Mouse (Mus musculus) heart, postnatal 10 days (tissue): ENCODE data around the gene Vmn1r219. TPM values are rescaled to one million over a fixed set of nuclear protein-coding genes. Genes with fewer than 3 reads are reported as not detected.
"Not testable (repeated sequence)": the region's sequence is repeated elsewhere in the genome, so short reads cannot be mapped to it uniquely, and the experiment has no call there.

Experiments
- DNase-seq, 2 experiments: peaks; one replicate each; pipeline ENCODE4 v3.0.0; 2021
- intact Hi-C: fragments of 180-260 bp; cut with DNase I; formaldehyde crosslinking; loops from one replicate; pipeline ENCODE4 v1.15.1; 2025
- total RNA-seq, 2 experiments: library from RNA; stranded (reverse); gene quantifications; 2 replicates each; pipeline ENCODE4 v1.2.3; 2021

The Vmn1r219 gene
- total RNA-seq: not detected

DNA sequence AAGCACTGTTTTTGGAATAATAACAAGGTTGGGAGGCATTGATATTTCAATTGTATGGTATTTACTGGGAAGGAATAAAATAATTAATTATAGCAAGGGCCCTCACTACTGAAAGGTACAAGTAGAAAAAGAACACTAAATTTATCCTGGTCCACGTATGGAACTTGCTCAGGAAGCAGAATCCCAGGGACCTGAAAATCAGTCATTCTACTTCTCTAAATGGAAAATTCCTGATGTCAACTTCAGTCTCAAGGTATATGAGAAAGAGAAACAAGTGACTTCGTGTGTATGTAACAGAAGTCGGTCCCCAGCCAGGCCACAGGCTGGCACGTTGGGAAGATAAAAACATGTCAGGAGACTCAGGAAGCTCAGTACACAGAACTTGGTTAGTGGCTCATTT is at the start of gene Vmn1r219:
Vmn1r219 (plus strand) TSS at position 301 of the 400 bp plus-strand sequence.
- intact Hi-C loops: no loop called here
- DNase-seq: no peak

DNA sequence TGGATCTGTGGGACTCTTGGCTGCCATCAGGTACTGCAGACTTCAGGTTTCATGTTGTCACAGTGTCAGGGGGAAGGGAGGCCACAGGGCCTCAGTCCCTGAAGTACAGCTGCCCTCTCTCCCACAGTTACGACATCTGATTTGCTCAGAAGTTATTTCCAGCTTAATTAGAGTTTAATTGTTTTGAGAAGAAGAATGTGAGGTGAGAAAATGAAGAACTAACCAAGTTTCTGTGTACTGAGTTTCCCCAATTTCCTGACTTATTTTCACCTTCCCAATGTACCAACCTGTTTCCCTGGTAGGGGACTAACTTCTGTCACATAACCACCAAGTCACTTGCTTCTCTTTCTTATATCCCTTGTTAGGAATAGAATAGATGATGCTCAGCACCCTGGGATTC is 41.0 kb upstream of the Vmn1r219 start, which contains the start of gene Vmn1r217:
Vmn1r217 (minus strand) TSS at position 101 of the 400 bp plus-strand sequence.
- intact Hi-C loops, DNase-seq: not testable (repeated sequence)

DNA sequence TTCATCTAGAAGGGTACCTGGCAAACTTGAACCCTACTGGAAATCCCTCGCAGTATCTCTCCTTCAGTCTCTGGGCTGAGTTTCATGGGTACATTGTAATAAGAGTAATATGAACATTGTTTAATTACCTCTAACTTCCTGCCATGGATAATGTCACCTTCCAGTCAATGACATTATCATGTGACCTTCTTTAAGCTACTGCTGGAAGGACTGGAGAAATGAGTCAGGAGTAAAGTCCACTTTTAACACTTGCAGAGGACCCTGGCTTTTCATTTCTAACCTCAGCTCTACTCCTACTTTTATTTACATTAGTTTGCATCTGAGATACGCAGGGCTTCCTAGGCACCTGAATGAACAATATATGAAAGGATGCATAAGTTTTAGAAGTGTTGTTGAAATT is 38.5 kb upstream of the Vmn1r219 start:
- DNase-seq: no peak
- intact Hi-C loops: no loop called here

DNA sequence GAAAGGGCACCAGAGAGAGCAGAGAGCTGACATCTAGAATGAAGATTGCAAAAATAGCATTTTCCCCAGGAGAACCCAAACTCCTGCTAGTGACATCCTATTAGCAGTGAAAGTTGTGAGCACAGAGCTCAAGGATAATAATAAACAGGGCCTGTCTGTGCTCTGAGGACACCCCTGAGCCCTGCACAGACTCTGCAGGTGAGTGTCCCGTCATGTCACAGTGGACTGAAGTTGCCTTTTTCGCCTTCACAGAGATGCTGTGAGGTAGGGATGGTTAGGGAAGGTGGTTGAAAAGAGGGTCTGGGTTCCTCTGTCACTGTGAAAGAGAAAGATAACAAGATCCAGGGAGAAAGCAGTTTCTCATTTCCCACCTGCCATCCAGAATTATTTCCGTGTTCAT is 26.0 kb upstream of the Vmn1r219 start, which contains the start of gene Vmn1r218:
Vmn1r218 (plus strand) TSS at position 57 of the 400 bp plus-strand sequence.
- intact Hi-C loops: no loop called here
- DNase-seq: no peak

DNA sequence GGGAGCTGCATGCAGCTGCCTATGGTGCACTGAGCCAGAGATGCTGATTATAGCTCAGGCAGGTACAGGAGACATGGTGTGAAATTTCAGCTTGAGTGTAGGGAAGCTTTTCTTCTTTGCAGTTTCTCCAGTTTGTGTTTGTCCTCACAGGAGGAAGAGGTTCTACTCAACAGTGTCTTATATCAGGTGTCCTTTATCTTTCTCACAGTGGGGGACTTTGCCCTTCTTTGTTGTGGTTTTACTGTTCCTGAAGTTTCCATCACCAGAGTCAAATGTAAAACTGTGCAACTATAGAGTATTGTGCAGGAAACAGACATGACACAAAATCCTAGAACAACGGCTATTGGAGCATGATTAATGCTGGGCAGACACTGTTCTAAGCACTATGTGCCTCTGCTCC is 25.6 kb upstream of the Vmn1r219 start:
- no peak for DNase-seq
- intact Hi-C loops: no loop called here

DNA sequence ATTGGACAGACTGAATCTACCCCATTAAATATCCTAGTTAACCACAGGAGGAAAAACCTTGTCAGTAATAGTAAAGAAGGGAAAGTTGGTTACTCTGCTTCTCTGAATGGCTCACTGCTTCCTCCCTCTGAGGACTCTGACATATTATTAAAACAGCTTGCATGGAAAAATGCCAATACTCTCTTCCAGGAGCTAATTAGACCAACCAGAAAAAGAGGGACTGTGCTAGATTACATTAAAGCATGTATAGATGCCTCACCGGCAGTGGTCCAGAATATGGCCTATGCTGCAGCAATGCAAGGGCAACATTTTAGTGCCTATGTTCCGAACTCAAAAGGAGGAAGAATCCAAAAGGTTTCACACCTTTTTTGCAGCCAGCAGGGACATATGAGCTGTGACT is 20.2 kb upstream of the Vmn1r219 start:
- DNase-seq: no peak
- intact Hi-C loops: no loop called here

DNA sequence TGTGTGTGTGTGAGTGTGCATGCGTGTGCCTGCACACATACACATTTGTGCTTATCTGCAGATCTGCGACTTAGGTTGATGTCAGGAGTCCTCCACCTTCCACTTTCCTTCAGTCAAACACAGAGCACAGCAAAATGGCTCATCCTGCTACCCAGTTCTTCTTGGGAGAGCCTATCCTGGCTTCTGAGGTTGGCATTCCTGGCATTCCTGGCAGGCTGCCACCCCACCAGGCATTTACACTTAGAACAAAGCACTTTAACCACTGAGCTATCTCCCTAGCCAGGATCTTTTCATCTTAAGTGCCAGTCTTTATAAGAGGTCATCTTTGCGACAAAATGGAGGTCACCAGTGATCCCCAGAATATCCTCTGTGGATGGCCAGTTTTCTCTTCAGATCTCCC is 1.3 kb upstream of the Vmn1r219 start:
- intact Hi-C loops: no loop called here
- DNase-seq: peak; percentile 8 to 17

DNA sequence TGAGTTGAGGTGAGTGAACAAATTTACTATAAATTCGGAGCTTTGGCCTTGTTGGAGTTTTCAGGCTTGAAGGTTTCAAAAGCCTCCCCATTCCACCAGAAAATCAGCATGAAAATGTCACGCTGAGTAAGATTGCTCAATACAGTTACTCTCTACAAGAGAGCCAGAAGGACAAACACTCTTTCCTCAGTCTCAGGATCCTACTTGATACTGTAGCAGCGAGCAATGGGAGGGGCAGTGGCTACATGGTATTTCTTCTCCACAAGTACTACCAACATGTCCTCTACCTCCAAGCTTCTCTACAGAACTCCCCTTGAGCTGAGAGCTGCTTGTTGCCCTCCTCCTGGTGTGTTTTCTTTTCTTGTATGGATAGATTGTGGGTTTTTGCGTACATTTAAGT is 7.4 kb downstream of the Vmn1r219 start:
- intact Hi-C loops, DNase-seq: not testable (repeated sequence)

DNA sequence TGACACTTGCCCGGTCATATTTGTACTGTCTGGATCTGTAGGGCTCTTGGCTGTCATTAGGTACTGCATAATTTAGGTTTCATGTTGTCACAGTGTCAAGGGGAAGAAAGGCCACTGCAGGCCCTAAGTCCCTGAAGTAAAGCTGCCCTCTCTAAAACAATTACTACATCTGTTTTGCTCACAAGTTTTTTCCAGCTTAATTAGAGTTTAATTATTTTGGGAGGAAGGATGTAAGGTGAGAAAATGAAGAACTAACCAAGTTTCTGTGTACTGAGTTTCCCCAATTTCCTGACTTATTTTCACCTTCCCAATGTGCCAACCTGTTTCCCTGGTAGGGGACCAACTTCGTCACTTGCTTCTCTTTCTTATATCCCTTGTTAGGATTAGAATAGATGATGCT is 28.8 kb downstream of the Vmn1r219 start, which contains the start of gene Vmn1r220:
Vmn1r220 (minus strand) TSS at position 101 of the 400 bp plus-strand sequence.
- intact Hi-C loops: no loop called here
- no peak for DNase-seq

DNA sequence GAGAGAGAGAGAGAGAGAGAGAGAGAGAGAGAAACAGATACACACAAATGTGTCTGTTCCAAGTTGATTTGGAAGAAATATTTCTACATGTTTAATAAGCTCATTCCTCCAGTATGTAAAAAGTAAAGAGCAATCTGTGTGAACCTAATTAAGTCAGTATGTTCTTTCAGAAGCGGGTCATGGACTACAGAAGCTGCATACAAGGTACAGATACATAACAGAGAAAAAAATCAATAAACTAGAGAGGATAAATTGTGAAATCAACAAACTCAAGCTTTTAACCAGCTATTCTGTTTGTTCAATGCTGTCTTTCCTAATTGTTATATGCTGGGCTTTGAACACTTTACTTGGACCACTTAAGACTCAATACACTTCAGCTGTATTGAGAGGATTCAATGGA is 44.8 kb downstream of the Vmn1r219 start:
- intact Hi-C loops, DNase-seq: not testable (repeated sequence)

DNA sequence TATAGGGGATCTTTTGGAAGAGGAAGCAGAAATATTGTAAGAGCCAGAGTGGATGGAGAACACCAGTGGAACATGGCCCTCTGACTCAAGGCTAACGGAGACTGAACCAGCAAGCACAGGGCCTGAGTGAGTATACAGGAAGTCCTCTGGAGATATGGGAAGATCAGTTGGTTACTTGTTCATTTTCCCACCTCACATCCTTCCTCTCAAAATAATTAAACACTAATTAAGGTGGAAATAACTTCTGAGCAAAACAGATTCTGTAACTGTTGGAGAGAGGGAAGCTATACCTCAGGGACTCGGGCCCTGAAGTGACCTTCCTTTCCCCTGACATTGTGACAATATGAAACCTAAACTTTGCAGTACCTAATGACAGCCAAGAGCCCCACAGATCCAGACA is 54.7 kb downstream of the Vmn1r219 start, which contains the start of gene Vmn1r221:
Vmn1r221 (plus strand) TSS at position 301 of the 400 bp plus-strand sequence.
- intact Hi-C loops, DNase-seq: not testable (repeated sequence)

Other genes with a start within 250 kb of the Vmn1r219 start
- not detected for gene Vmn1r213, start 151.7 kb upstream of the Vmn1r219 start, total RNA-seq
- not detected for gene Vmn1r214, start 128.9 kb upstream of the Vmn1r219 start, total RNA-seq
- gene Vmn1r215, start 91.3 kb upstream of the Vmn1r219 start, total RNA-seq: not detected
- gene Vmn1r217, start 41.1 kb upstream of the Vmn1r219 start, total RNA-seq: not detected
- gene Vmn1r218, start 26.2 kb upstream of the Vmn1r219 start, total RNA-seq: not detected
- not detected for gene Vmn1r220, start 28.7 kb downstream of the Vmn1r219 start, total RNA-seq
- gene Vmn1r221, start 54.8 kb downstream of the Vmn1r219 start, total RNA-seq: not detected
- not detected for gene Vmn1r222, start 76.6 kb downstream of the Vmn1r219 start, total RNA-seq
- not detected for gene Vmn1r223, start 87.8 kb downstream of the Vmn1r219 start, total RNA-seq
- 10 to 100 TPM; 18.9 to 21.7 TPM for gene Zfp322a, start 209.9 kb downstream of the Vmn1r219 start, total RNA-seq